Mouse (Mus musculus): ENCODE measurements around the gene Crcp.

- TF ChIP-seq CTCF (IDR thresholded peaks at IDR 0.05) (no peak), POLR2A (IDR thresholded peaks at IDR 0.05; ENCODE audit: insufficient read depth, low read depth, low read length) (0 out of 2 replicates have a peak, but pooled peaks have one; percentile 20), EP300 (IDR thresholded peaks at IDR 0.05; ENCODE audit: insufficient read depth, low read depth, low read length) (no peak)
Measured at GRCm38 (mm10) chr5:130089626-130090393, 60.7 kb downstream of the Crcp start.

Measured in heart, adult 2 months (tissue).